Mouse (Mus musculus) B cell, adult 2 months (primary cell): ENCODE data around the gene Pygo2.
A peak's percentile ranks its signal among the peaks of the same experiment; 100 is the strongest.

Experiments
- DNase-seq, 2 experiments: peaks; one replicate each; pipeline ENCODE4 v3.0.0; 2022

Gene Pygo2

GRCm38 (mm10) chr3:89430171-89431159, at the start of gene Pygo2:
Pygo2 (plus strand) TSS chr3:89430214.
- DNase-seq: peak; percentile 86

- DNase-seq: no peak
Measured at GRCm38 (mm10) chr3:89380291-89380690, 49.7 kb upstream of the Pygo2 start.

GRCm38 (mm10) chr3:89380711-89381110, 49.3 kb upstream of the Pygo2 start:
- no peak for DNase-seq

GRCm38 (mm10) chr3:89381233-89381632, 48.8 kb upstream of the Pygo2 start:
- no peak for DNase-seq

GRCm38 (mm10) chr3:89382033-89382882, 47.8 kb upstream of the Pygo2 start:
- DNase-seq: no peak

- DNase-seq: no peak
Measured at GRCm38 (mm10) chr3:89382950-89383349, 47.1 kb upstream of the Pygo2 start.

GRCm38 (mm10) chr3:89383651-89384255, 46.3 kb upstream of the Pygo2 start:
- no peak for DNase-seq

GRCm38 (mm10) chr3:89384331-89385076, 45.5 kb upstream of the Pygo2 start:
- DNase-seq: no peak

- DNase-seq: no peak
Measured at GRCm38 (mm10) chr3:89385451-89385850, 44.6 kb upstream of the Pygo2 start.

GRCm38 (mm10) chr3:89386438-89387420, 43.3 kb upstream of the Pygo2 start:
- no peak for DNase-seq

GRCm38 (mm10) chr3:89387632-89388031, 42.4 kb upstream of the Pygo2 start:
- DNase-seq: no peak

GRCm38 (mm10) chr3:89388134-89388881, 41.7 kb upstream of the Pygo2 start:
- no peak for DNase-seq

- peak; percentile 69 to 70 for DNase-seq
Measured at GRCm38 (mm10) chr3:89388901-89389740, 40.9 kb upstream of the Pygo2 start.

- DNase-seq: peak; percentile 26 to 32
Measured at GRCm38 (mm10) chr3:89390111-89390515, 39.9 kb upstream of the Pygo2 start.

- peak; percentile 37 to 40 for DNase-seq
Measured at GRCm38 (mm10) chr3:89390699-89391662, 39.0 kb upstream of the Pygo2 start.

- DNase-seq: peak in 1 of 2 experiments; percentile 28
Measured at GRCm38 (mm10) chr3:89391663-89392511, 38.1 kb upstream of the Pygo2 start.

- peak; percentile 28 to 41 for DNase-seq
Measured at GRCm38 (mm10) chr3:89392871-89393311, 37.1 kb upstream of the Pygo2 start.
